Mouse (Mus musculus): ENCODE measurements around the gene Cst6. TPM values are rescaled to one million over a fixed set of nuclear protein-coding genes. Genes with fewer than 3 reads are reported as not detected.

Gene Cst6
- total RNA-seq, 2 experiments from 2014 or later: 6.9 to 10.4 TPM

DNA sequence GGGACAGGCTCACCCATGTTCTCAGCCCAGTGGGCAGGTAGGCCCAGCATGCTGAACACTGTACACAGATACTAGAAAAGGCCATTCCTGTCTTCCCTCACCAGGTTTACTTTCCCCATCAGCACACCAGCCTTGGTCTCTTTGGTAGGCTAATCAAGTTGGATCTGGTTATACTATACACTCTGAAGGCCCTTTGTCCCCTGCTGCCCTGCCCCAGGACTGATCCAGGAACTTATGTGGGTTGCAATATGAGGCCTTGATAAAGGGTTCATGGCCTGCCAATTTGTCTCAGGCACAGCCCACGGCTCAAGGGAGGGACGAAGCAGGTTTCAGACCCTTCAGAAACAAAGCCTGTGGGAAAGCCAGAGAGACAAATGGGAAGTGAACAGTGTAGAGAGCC, 4.2 kb upstream of the Cst6 start:
- DNase-seq: no peak
- intact Hi-C loops (cut with DNase I): no loop called here

DNA sequence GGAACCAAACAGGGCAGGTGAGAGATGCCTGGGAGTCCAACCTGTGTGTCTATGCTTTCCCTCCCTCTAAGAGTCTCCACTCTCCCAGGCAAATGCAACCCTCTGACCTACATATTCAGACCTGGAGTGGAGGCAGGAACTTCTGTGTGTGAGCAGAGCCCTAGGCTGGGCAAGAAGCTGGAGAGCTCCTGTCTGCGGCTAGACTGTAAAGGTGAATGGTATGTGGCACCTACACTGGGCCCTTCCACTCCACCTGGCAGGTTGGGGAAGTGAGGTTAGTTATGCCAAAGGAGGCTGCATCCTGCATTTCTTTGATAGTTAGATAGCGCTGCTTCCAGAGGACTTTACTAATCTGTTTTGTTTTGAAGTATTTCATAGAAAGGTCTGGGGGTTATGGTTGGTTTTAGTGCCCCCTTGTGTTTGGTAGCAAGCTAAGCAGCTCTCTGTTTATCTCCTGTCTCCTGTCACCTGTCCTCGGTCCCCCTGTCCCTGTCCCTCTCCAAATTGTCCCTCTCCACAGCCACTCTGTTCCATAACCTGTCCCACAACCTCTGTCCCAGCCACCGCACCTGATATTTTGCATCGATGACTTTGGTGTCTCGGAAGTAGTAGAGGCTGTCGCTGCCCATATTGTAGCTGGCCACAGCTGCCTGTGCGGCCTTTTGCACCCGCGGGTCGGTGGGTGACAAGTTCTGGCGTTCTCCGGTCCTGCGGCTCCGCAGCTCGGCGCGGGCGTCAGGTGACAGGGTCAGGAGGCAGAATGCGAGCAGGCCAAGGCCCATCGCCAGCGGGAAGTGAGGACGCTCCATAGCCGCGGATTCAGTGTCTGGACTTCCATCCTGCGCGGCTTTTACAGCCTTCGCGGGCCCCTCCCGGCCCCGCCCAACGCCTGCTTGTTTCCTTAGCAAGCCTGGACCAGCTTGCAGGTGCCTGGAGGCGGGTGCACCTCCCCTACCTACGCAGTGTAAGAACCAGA, 560 bp downstream of the Cst6 start:
- peak; percentile 12 for DNase-seq
- intact Hi-C loops (cut with DNase I): loop anchor here (5.0 kb wide), 1 partner anchor 42 kb away; no protein-coding TSS in a partner anchor

- intact Hi-C loops (cut with DNase I): loop anchor here (5.0 kb wide), 1 partner anchor 41 kb away; no protein-coding TSS in a partner anchor
Measured at GRCm38 (mm10) chr19:5348064-5348463, 1.3 kb downstream of the Cst6 start.

DNA sequence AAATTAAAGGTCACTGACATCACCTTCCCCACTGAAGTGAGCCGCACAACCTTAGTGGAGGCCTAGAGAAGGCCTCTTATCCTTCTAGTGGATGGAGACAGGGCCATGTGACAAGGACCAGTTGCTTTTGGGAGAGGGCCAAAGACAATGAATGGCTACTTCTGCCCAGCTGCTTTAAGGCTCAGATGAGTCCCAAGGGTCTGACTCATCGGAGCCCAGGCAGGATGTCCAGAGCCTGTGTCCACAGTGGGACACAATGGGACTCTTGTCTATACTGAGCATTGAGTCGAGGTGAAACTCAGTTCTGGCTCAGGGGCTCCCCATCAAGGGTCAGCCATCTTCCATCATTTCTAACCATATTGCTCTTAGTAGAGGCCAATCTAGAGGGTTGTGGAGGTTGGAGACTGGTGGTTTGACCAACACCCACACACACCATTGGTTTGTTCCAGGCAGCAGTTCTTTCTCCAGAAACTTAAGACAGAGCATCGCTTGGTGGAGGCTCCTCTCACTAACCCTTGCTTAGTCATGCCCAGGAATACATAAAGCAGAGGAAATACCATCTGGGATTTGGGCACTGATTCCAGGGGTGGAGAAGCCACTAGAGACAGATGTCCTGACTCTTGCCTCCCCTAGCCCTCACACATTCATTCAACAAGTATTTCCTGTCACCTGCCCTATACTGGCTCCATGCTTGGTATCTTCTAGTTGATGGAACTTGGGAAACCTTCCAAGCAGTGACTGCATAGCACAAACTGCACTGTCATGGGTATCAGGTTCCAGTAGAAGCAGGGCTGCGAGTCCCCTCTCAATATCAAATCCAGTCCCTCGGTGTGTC, 3.9 kb downstream of the Cst6 start:
- intact Hi-C loops (cut with DNase I): loop anchor here (5.0 kb wide), 1 partner anchor 38 kb away; no protein-coding TSS in a partner anchor

More at GRCm38 (mm10) chr19:5348064-5348463, 1.3 kb downstream of the Cst6 start:
- no peak for DNase-seq

DNA sequence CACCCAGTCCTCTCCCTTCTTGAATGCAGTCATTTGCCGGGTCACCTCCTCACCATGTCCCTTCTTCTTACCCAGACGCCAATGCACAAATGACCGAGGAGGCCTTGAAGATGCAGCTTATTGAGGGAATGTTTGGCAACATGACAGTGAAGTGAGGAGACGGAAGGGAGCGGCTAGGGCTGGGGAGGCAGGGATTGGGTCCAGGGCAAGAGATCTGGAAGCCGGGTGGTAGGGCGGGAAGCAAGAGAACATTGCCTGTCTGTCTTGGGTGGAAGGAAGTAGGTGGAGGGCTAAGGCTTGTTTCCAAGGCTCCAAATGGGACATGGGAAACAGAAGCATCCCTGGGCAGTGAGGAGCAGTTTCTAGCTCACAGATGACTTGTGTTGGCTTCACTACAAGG, 8.0 kb downstream of the Cst6 start:
- no peak for DNase-seq
- intact Hi-C loops (cut with DNase I): no loop called here

More for the DNA sequence above, 3.9 kb downstream of the Cst6 start:
- DNase-seq: no peak

GRCm38 (mm10) chr19:5337975-5338374, 11.4 kb downstream of the Cst6 start:
- intact Hi-C loops (cut with DNase I): no loop called here
- peak; percentile 74 for DNase-seq

DNA sequence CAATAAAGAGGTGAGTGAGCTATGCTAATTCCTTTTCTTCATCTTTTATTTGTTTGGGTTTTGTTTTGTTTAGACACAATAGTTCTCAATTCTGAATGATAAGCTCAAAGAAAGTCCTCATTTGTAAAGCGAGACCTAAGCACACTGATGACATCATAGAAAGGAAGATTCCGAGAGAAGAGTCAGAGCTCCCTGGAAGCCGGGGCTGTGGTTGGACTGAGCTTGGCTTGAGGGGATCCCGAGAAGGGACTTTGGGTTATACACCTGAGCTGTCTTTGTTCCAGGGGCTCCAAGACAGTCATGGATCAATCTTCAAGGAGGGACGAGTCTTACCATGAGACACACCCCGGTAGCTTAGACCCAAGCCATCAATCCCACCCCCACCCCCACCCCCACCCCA, 13.9 kb downstream of the Cst6 start, which contains the start of gene Catsper1:
Gene Catsper1 (plus strand): TSS at position 301 of the 400 bp plus-strand sequence.
- no peak for DNase-seq
- intact Hi-C loops (cut with DNase I): no loop called here

DNA sequence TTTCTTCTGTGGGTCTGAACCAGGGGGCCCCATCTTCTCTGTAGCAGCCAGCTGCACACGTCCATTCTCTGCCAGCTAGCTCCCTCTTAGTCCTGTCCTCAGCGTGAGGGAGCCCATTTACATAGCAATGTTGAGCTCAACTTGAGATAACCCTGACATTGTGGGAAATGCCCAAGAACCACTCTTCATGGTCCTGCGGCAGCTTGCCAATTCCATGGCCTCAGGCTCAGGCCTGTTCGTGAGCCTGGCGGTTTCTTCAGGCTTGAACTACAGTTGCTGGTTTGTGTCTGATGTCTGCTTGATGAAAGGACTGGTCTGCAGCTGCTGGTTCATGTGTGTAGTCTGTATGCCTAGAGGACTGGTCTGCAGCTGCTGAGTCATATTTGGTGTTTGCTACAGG, 14.6 kb downstream of the Cst6 start:
- no peak for DNase-seq

DNA sequence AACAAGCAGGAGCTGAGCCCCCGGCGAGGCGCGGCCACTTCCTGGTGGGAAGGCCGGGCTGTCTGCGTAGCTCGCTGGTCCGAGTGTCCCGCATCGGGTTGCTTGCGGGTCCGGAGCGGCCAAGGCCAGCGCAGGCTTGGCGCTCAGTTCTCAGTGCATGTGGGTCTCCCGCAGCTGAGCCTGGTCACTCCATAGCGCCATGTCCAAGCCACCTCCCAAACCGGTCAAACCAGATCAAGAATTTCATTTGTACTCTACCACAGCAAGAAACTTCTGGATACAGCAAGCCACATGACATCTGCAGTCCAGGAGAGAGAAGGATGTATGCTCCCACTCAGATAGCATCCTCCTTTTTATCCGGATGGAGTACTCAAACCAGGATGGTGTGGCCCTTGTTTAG, 21.4 kb downstream of the Cst6 start:
- intact Hi-C loops (cut with DNase I): no loop called here
- DNase-seq: no peak

More for the DNA sequence above, 14.6 kb downstream of the Cst6 start:
- intact Hi-C loops (cut with DNase I): no loop called here

DNA sequence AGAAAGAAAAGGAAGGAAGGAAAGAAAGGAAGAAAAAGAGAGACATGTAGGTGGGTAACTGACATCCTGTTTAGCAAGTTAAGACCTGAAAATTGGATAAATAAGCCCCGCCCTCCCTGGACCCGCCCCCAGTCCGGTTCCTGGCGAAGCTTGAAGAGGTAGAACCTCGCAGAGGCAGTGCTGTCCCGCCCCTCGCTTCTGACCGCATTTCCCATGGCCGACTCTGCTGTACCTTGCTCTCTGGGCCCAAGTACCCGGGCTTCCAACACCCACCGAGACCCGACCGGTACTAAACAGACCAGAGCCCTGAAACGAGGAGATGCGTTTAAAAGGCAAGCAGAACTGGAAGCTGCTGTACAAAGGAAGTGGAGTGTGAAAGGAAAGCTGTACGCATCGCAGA, 25.6 kb downstream of the Cst6 start:
- no peak for DNase-seq
- intact Hi-C loops (cut with DNase I): no loop called here

DNA sequence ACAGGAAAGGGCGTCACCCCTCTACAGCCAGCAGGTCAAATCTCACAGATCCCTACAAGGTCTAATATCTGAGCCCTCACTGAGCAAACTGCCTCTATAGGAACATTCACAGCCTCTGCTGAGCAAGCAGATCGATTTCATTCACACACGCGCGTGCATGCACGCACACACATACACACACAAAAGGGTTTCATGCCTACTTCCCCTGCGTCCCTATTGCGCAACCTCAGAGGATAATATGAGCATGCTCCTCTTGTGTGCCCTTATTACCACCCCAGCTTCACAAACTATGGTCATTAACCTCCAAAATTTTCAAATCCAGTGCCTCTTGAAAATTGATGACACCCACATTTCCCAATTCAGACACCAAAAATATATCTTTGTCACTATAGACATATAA, 36.2 kb downstream of the Cst6 start:
- intact Hi-C loops (cut with DNase I): no loop called here
- DNase-seq: no peak

DNA sequence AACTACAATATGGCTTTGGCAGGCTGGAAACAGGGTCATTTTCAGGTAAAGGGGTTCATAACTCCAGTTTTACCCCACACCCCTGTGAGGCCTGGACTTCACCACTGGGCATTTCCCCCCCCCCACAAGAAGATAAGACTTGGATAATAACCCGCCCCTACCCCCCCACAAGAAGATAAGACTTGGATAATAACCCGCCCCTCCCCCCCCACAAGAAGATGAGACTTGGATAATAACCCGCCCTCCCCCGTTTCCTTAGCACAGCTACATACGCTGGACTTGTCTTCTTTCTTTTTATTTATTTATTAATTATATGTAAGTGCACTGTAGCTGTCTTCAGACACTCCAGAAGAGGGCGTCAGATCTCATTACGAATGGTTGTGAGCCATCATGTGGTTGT, 40.3 kb downstream of the Cst6 start:
- no peak for DNase-seq
- intact Hi-C loops (cut with DNase I): loop anchor here (5.0 kb wide), 1 partner anchor 38 kb away; the partner anchor contains the start of gene Cst6

GRCm38 (mm10) chr19:5306968-5307734, 42.2 kb downstream of the Cst6 start:
- intact Hi-C loops (cut with DNase I): loop anchor here (5.0 kb wide), 1 partner anchor 40 kb away; the partner anchor contains the start of gene Cst6
- DNase-seq: peak; percentile 48

DNA sequence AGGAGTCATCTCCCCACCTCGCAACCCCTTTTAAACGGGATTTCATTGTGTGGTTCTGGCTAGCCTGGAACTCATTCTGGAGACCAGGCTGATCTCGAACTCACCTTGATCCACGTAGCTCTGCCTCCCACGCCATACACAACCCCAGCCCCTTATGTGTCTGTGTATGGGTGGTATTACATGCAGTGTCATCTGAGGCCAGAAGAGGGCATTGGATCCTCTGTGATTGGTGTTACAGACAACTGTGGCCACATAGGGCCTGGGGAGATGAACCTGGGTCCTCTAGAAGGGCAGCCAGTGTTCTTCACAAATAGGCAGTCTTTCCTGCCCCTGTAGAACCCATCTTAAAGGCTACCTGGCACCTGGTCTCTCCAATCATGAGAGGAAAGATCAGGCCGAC, 43.1 kb downstream of the Cst6 start:
- intact Hi-C loops (cut with DNase I): loop anchor here (5.0 kb wide), 1 partner anchor 41 kb away; the partner anchor contains the start of gene Cst6
- DNase-seq: peak; percentile 19

DNA sequence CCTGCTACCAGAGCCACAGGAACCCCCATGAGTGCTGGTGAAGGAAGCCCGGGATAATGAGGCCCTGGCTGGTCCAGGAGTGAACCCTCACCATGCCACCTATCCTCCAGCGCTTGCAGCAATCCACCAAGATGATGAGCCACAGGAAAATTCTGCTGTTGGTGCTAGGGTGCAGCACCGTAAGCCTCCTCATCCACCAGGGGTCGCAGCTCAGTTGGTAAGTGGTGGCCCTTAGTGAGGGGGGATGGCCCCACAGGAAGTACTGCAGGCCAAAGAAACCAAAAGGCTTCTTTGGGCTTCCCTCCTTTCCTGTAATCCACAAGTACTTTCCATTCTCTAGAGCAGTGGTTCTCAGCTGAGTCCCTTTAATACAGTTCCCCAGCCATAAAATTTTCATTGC, 46.9 kb downstream of the Cst6 start:
- intact Hi-C loops (cut with DNase I): no loop called here

GRCm38 (mm10) chr19:5300588-5300987, 48.8 kb downstream of the Cst6 start:
- intact Hi-C loops (cut with DNase I): no loop called here

More for the DNA sequence above, 46.9 kb downstream of the Cst6 start:
- DNase-seq: peak; percentile 63

GRCm38 (mm10) chr19:5297903-5298800, 51.2 kb downstream of the Cst6 start, which contains the start of gene Gal3st3:
Gene Gal3st3, plus strand, starts transcription at chr19:5298331.
- intact Hi-C loops (cut with DNase I): no loop called here
- DNase-seq: peak; percentile 67

More at GRCm38 (mm10) chr19:5300588-5300987, 48.8 kb downstream of the Cst6 start:
- DNase-seq: no peak

GRCm38 (mm10) chr19:5296630-5297029, 52.7 kb downstream of the Cst6 start:
- DNase-seq: no peak
- intact Hi-C loops (cut with DNase I): no loop called here

DNA sequence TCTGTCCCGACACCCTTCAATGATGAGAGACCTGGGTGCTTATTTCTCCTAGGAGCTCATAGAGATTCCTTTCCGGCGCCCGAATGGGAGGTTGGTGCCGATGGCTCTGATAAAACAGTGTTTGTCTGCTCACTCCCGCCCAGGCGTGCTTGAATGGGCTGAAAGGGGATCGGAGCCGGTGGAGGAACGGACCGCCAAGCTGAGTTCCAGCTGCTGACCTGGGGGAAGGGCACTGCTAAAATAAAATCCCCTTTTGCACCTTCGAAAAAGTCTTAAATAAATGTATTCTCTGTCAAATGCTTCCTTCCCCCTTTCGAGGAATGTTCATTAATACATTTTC, 53.7 kb downstream of the Cst6 start:
- DNase-seq: no peak
- intact Hi-C loops (cut with DNase I): no loop called here
